In genomic region chr5:30154013-30154412, GRCm38 (mm10) we compare ENCODE assay signal across 8 mouse cellular contexts. TPM values are rescaled to one million over a fixed set of nuclear protein-coding genes. Genes with fewer than 3 reads are reported as not detected.
DNase-seq lines count a peak whose midpoint lies in the region; ATAC-seq and TF ChIP-seq lines count a peak whose summit lies in the region.

No protein-coding gene starts in this region.

- WGBS in bone marrow, adult 2 months = 27% methylated on average over 4 of the region's 4 CpGs
- WGBS in heart, embryonic 14.5 days = 25% methylated on average over 4 of the region's 4 CpGs
- 27% methylated on average over 4 of the region's 4 CpGs for WGBS in macrophage (ENCODE audit: missing documents)

- peaks cover 15% of the 10 kb centered on the region; the same call in 1 of the 2 replicates for H3K36me3 ChIP-seq in heart, embryonic 14.5 days (ENCODE audit: control insufficient read depth, insufficient read depth, low read length)
- H3K36me3 ChIP-seq in macrophage (ENCODE audit: inconsistent target) = no peaks in the 10 kb centered on the region

- H3K9ac ChIP-seq in heart, embryonic 14.5 days (ENCODE audit: low read length) = peak overlapping the region; percentile 91

- no peaks in the 10 kb centered on the region for H3K27me3 ChIP-seq in heart, embryonic 14.5 days (ENCODE audit: control insufficient read depth, insufficient read depth, low read length)

- no peak for TF ChIP-seq POLR2A in bone marrow, adult 2 months (IDR thresholded peaks at IDR 0.05; ENCODE audit: borderline replicate concordance, control insufficient read depth, low read depth, low read length)

- ATAC-seq in heart, embryonic 14.5 days (ENCODE audit: insufficient number of reproducible peaks, insufficient read depth, low FRiP score, low read depth) = no peak

- H3K27ac ChIP-seq in bone marrow, adult 2 months (ENCODE audit: control insufficient read depth, insufficient read depth, low read depth, low read length, poor library complexity) = no peak overlapping the region
- peak overlapping the region; percentile 93 to 98 for H3K27ac ChIP-seq in heart, embryonic 14.5 days (replicated peaks in 1 of 2; ENCODE audit: control insufficient read depth in 1 of 2, insufficient read depth in 1 of 2, low read depth in 2 of 2, low read length in 2 of 2)
- peak overlapping the region; percentile 90 for H3K27ac ChIP-seq in macrophage

- H3K4me3 ChIP-seq in bone marrow, adult 2 months (replicated peaks; ENCODE audit: control insufficient read depth, low read depth, low read length) = peak overlapping the region; percentile 86
- peak overlapping the region; percentile 68 to 82 for H3K4me3 ChIP-seq in heart, embryonic 14.5 days (ENCODE audit: control insufficient read depth in 1 of 2, insufficient read depth in 1 of 2, low read depth in 1 of 2, low read length in 2 of 2)
- peak overlapping the region; percentile 100 for H3K4me3 ChIP-seq in macrophage (ENCODE audit: inconsistent target)

- no peak for TF ChIP-seq CTCF in bone marrow, adult 2 months (IDR thresholded peaks at IDR 0.05; ENCODE audit: control insufficient read depth, insufficient read depth, low read length)

- H3K4me1 ChIP-seq in bone marrow, adult 2 months (ENCODE audit: control insufficient read depth, insufficient read depth, low read length) = no peaks in the 10 kb centered on the region
- peaks cover 0 to 30% of the 10 kb centered on the region in 2 experiments; a peak in 3 of 4 replicates for H3K4me1 ChIP-seq in heart, embryonic 14.5 days (ENCODE audit: control insufficient read depth in 2 of 2, insufficient read depth in 2 of 2, low read length in 2 of 2)

- H3K4me2 ChIP-seq in heart, embryonic 14.5 days (ENCODE audit: low read length) = peak overlapping the region; percentile 83

- peaks cover 96% of the 10 kb centered on the region for H3K79me2 ChIP-seq in macrophage (ENCODE audit: inconsistent target)

- DNase-seq in kidney, postnatal 10 days = peak; percentile 18
- DNase-seq in kidney, adult 8-10 months = no peak
- DNase-seq in ovary, postnatal 36 days (ENCODE audit: low spot score) = no peak
- DNase-seq in gastrocnemius, postnatal 4 days (ENCODE audit: low spot score in 2 of 2) = no peak
- DNase-seq in layer of hippocampus, adult 9-10 months (ENCODE audit: low spot score) = no peak

- no peaks in the 10 kb centered on the region for H3K9me3 ChIP-seq in heart, embryonic 14.5 days (ENCODE audit: control insufficient read depth, low read length)

RNA-seq across cellular contexts. Expression of gene Hadha, which starts 0.9 kb away (rescaled TPM):
- polyA plus RNA-seq in bone marrow, adult 2 months (2011; ENCODE audit: insufficient read depth, insufficient read length, low replicate concordance, missing spikeins) = 25.7 and 51.3 TPM in 2 replicates
- polyA plus RNA-seq in heart, embryonic 14.5 days (2014; fragmentation: Nextera tagmentation; extraction: Ambion mirVana) = 223 and 246 TPM in 2 replicates
- total RNA-seq in macrophage (2018; cell fraction: chromatin; rRNA removed) = 100 to 1,000 TPM in 11 of 26 experiments, 10 to 100 TPM in 15; 40.4 to 193 (median 80.8) TPM
- 100 to 1,000 TPM in 10 of 26 experiments, 10 to 100 TPM in 16; 61.1 to 147 (median 89.7) TPM for total RNA-seq in macrophage (2018; cell fraction: cytosol; rRNA removed)
- total RNA-seq in macrophage (2018; cell fraction: nucleus; rRNA removed) = 100 to 1,000 TPM in 2 of 26 experiments, 10 to 100 TPM in 24; 45.4 to 122 (median 69.2) TPM
- polyA plus RNA-seq in macrophage (2018) = 94.5 to 203 TPM (median 100 TPM) in 3 replicates
- 100 to 1,000 TPM; 337 to 342 TPM for total RNA-seq in gastrocnemius, postnatal 4 days (2021)

RNA-seq across cellular contexts. Expression of gene Hadhb, which starts 1.0 kb away (rescaled TPM):
- 27.3 and 32.3 TPM in 2 replicates for polyA plus RNA-seq in bone marrow, adult 2 months (2011; ENCODE audit: insufficient read depth, insufficient read length, low replicate concordance, missing spikeins)
- 421 and 422 TPM in 2 replicates for polyA plus RNA-seq in heart, embryonic 14.5 days (2014; fragmentation: Nextera tagmentation; extraction: Ambion mirVana)
- total RNA-seq in macrophage (2018; cell fraction: chromatin; rRNA removed) = 100 to 1,000 TPM in 1 of 26 experiments, 10 to 100 TPM in 25; 11.3 to 100 (median 33.3) TPM
- 100 to 1,000 TPM in 8 of 26 experiments, 10 to 100 TPM in 18; 33.7 to 128 (median 72.7) TPM for total RNA-seq in macrophage (2018; cell fraction: cytosol; rRNA removed)
- 10 to 100 TPM; 16.2 to 80.2 (median 28.1) TPM for total RNA-seq in macrophage (2018; cell fraction: nucleus; rRNA removed)
- 80.0 to 113 TPM (median 89.1 TPM) in 3 replicates for polyA plus RNA-seq in macrophage (2018)
- total RNA-seq in gastrocnemius, postnatal 4 days (2021) = 100 to 1,000 TPM; 228 TPM

RNA-seq across cellular contexts. Expression of gene 3110082J24Rik, which starts 48.1 kb away (rescaled TPM):
- not detected in 2 replicates for polyA plus RNA-seq in bone marrow, adult 2 months (2011; ENCODE audit: insufficient read depth, insufficient read length, low replicate concordance, missing spikeins)
- not detected in 2 replicates for polyA plus RNA-seq in heart, embryonic 14.5 days (2014; fragmentation: Nextera tagmentation; extraction: Ambion mirVana)
- total RNA-seq in macrophage (2018; cell fraction: chromatin; rRNA removed) = not detected
- total RNA-seq in macrophage (2018; cell fraction: cytosol; rRNA removed) = not detected
- total RNA-seq in macrophage (2018; cell fraction: nucleus; rRNA removed) = not detected
- not detected in 3 replicates for polyA plus RNA-seq in macrophage (2018)
- not detected for total RNA-seq in gastrocnemius, postnatal 4 days (2021)

RNA-seq across cellular contexts. Expression of gene Garem2, which starts 49.1 kb away (rescaled TPM):
- not detected in 2 replicates for polyA plus RNA-seq in bone marrow, adult 2 months (2011; ENCODE audit: insufficient read depth, insufficient read length, low replicate concordance, missing spikeins)
- polyA plus RNA-seq in heart, embryonic 14.5 days (2014; fragmentation: Nextera tagmentation; extraction: Ambion mirVana) = 0.26 and 0.30 TPM in 2 replicates
- under 1 TPM in 1 of 26 experiments, not detected in 25; 0.16 TPM for total RNA-seq in macrophage (2018; cell fraction: chromatin; rRNA removed)
- total RNA-seq in macrophage (2018; cell fraction: cytosol; rRNA removed) = under 1 TPM in 1 of 26 experiments, not detected in 25; under 0.01 TPM
- total RNA-seq in macrophage (2018; cell fraction: nucleus; rRNA removed) = under 1 TPM in 1 of 26 experiments, not detected in 25; 0.21 TPM
- polyA plus RNA-seq in macrophage (2018) = not detected in 3 replicates
- under 1 TPM; 0.17 to 0.29 TPM for total RNA-seq in gastrocnemius, postnatal 4 days (2021)

RNA-seq across cellular contexts. Expression of gene Adgrf3, which starts 51.5 kb away (rescaled TPM):
- not detected in 2 replicates for polyA plus RNA-seq in bone marrow, adult 2 months (2011; ENCODE audit: insufficient read depth, insufficient read length, low replicate concordance, missing spikeins)
- polyA plus RNA-seq in heart, embryonic 14.5 days (2014; fragmentation: Nextera tagmentation; extraction: Ambion mirVana) = 0.45 and 0.86 TPM in 2 replicates
- total RNA-seq in macrophage (2018; cell fraction: chromatin; rRNA removed) = under 1 TPM in 2 of 26 experiments, not detected in 24; 0.22 to 0.29 TPM
- total RNA-seq in macrophage (2018; cell fraction: cytosol; rRNA removed) = under 1 TPM in 11 of 26 experiments, not detected in 15; 0.04 to 0.33 (median 0.07) TPM
- under 1 TPM in 6 of 26 experiments, not detected in 20; 0.19 to 0.37 (median 0.27) TPM for total RNA-seq in macrophage (2018; cell fraction: nucleus; rRNA removed)
- polyA plus RNA-seq in macrophage (2018) = not detected in 3 replicates
- total RNA-seq in gastrocnemius, postnatal 4 days (2021) = under 1 TPM; 0.31 to 0.52 TPM
